Mouse (Mus musculus) hindbrain, embryonic 12.5 days (tissue): ENCODE data around the gene Ltv1. TPM values are rescaled to one million over a fixed set of nuclear protein-coding genes. Genes with fewer than 3 reads are reported as not detected.
"Not testable (repeated sequence)": the region's sequence is repeated elsewhere in the genome, so short reads cannot be mapped to it uniquely, and the experiment has no call there.

Source experiments
- ATAC-seq: fragments of 200-750 bp; cut with Nextera tagmentation; 2 replicates; pipeline ENCODE4 v1.8.0; 2017; ENCODE audit warnings: moderate TSS enrichment; ENCODE audit not compliant: low FRiP score
- H3K27ac ChIP-seq: fragments of 300-500 bp; sonication (generic); 2 replicates; pipeline ENCODE4 v1.5.1; 2016; ENCODE audit warnings: mild to moderate bottlenecking
- H3K27me3 ChIP-seq: fragments of 300-500 bp; sonication (generic); 2 replicates; pipeline ENCODE4 v1.6.1; 2016; ENCODE audit warnings: mild to moderate bottlenecking
- H3K36me3 ChIP-seq: fragments of 300-500 bp; sonication (generic); 2 replicates; pipeline ENCODE4 v1.6.1; 2016; ENCODE audit warnings: mild to moderate bottlenecking
- H3K4me1 ChIP-seq: fragments of 300-500 bp; sonication (generic); 2 replicates; pipeline ENCODE4 v1.6.1; 2016
- H3K4me2 ChIP-seq: fragments of 300-500 bp; sonication (generic); replicated peaks from 2 replicates; pipeline ENCODE4 v1.6.1; 2016; ENCODE audit warnings: mild to moderate bottlenecking
- H3K4me3 ChIP-seq: fragments of 300-500 bp; sonication (generic); 2 replicates; pipeline ENCODE4 v1.5.1; 2016; ENCODE audit warnings: mild to moderate bottlenecking
- H3K9ac ChIP-seq: fragments of 300-500 bp; sonication (generic); 2 replicates; pipeline ENCODE4 v1.6.1; 2016; ENCODE audit warnings: mild to moderate bottlenecking, moderate library complexity
- H3K9me3 ChIP-seq: fragments of 300-500 bp; sonication (generic); replicated peaks from 2 replicates; pipeline ENCODE4 v1.6.1; 2016; ENCODE audit warnings: mild to moderate bottlenecking
- WGBS: fragments of 180-500 bp; shearing (Covaris S2); methylation state at CpG from one replicate; pipeline ENCODE4 v1.1.7; 2016; 5-methylcytosine and 5-hydroxymethylcytosine counted together
- polyA plus RNA-seq: library from polyadenylated mRNA; unstranded; fragments of >200 nt; fragmentation: Nextera tagmentation; extraction: Ambion mirVana; gene quantifications from 2 replicates; pipeline ENCODE4 v1.2.1, GENCODE M21; 2016

Ltv1 gene
- polyA plus RNA-seq, 1 experiment from 2014 or later: 48.0 TPM

GRCm38 (mm10) chr10:13213956-13214355 is 21.0 kb upstream of the Ltv1 start:
- H3K27me3 ChIP-seq: no peaks in the 10 kb centered on the region
- H3K27ac ChIP-seq: no peak overlapping the region
- H3K9me3 ChIP-seq: no peaks in the 10 kb centered on the region
- peaks cover 4% of the 10 kb centered on the region; the same call in 1 of the 2 replicates for H3K4me1 ChIP-seq
- H3K4me2 ChIP-seq: no peak overlapping the region
- no peaks in the 10 kb centered on the region for H3K36me3 ChIP-seq
- no peak overlapping the region for H3K9ac ChIP-seq
- WGBS: 80% methylated on average over 12 of the region's 12 CpGs
- H3K4me3 ChIP-seq: no peak overlapping the region
- ATAC-seq: no peak

- H3K27ac ChIP-seq: no peak overlapping the region
- no peak for ATAC-seq
- no peak overlapping the region for H3K4me3 ChIP-seq
- no peaks in the 10 kb centered on the region for H3K9me3 ChIP-seq
- H3K27me3 ChIP-seq: no peaks in the 10 kb centered on the region
- H3K4me1 ChIP-seq: peaks cover 4% of the 10 kb centered on the region; the same call in 1 of the 2 replicates
- H3K4me2 ChIP-seq: no peak overlapping the region
- 85% methylated on average over 6 of the region's 6 CpGs for WGBS
- H3K36me3 ChIP-seq: no peaks in the 10 kb centered on the region
- H3K9ac ChIP-seq: no peak overlapping the region
Observed at GRCm38 (mm10) chr10:13212829-13213228, 19.9 kb upstream of the Ltv1 start.

- Histone ChIP-seq H3K36me3 (no peaks in the 10 kb centered on the region), H3K4me2 (no peak overlapping the region), H3K9me3 (no peaks in the 10 kb centered on the region), H3K27ac (no peak overlapping the region), H3K27me3 (no peaks in the 10 kb centered on the region), H3K9ac (no peak overlapping the region), H3K4me1 (no peaks in the 10 kb centered on the region), H3K4me3 (no peak overlapping the region)
- 75% methylated on average over 9 of the region's 9 CpGs for WGBS
- ATAC-seq: no peak
Observed at GRCm38 (mm10) chr10:13212326-13212725, 19.4 kb upstream of the Ltv1 start.

- no peak for ATAC-seq
- no peak overlapping the region for H3K4me3 ChIP-seq
- H3K4me2 ChIP-seq: no peak overlapping the region
- H3K9ac ChIP-seq: no peak overlapping the region
- 74% methylated on average over 8 of the region's 8 CpGs for WGBS
- H3K27me3 ChIP-seq: no peaks in the 10 kb centered on the region
- no peaks in the 10 kb centered on the region for H3K36me3 ChIP-seq
- no peak overlapping the region for H3K27ac ChIP-seq
- H3K9me3 ChIP-seq: no peaks in the 10 kb centered on the region
- no peaks in the 10 kb centered on the region for H3K4me1 ChIP-seq
Observed at GRCm38 (mm10) chr10:13209930-13210637, 17.1 kb upstream of the Ltv1 start.

GRCm38 (mm10) chr10:13209506-13209905 is 16.5 kb upstream of the Ltv1 start:
- H3K9me3 ChIP-seq: no peaks in the 10 kb centered on the region
- H3K27me3 ChIP-seq: no peaks in the 10 kb centered on the region
- no peak overlapping the region for H3K4me3 ChIP-seq
- 64% methylated on average over 3 of the region's 3 CpGs for WGBS
- no peak for ATAC-seq
- H3K27ac ChIP-seq: no peak overlapping the region
- no peaks in the 10 kb centered on the region for H3K36me3 ChIP-seq
- H3K4me2 ChIP-seq: no peak overlapping the region
- H3K9ac ChIP-seq: no peak overlapping the region
- H3K4me1 ChIP-seq: no peaks in the 10 kb centered on the region

- Histone ChIP-seq H3K9ac (no peak overlapping the region), H3K27me3 (no peaks in the 10 kb centered on the region), H3K9me3 (no peaks in the 10 kb centered on the region), H3K4me3 (no peak overlapping the region), H3K27ac (no peak overlapping the region), H3K36me3 (no peaks in the 10 kb centered on the region), H3K4me1 (no peaks in the 10 kb centered on the region), H3K4me2 (no peak overlapping the region)
- WGBS: 93% methylated on average over 4 of the region's 4 CpGs
- no peak for ATAC-seq
Observed at GRCm38 (mm10) chr10:13209061-13209460, 16.1 kb upstream of the Ltv1 start.

- no peaks in the 10 kb centered on the region for H3K27me3 ChIP-seq
- no peak for ATAC-seq
- H3K4me1 ChIP-seq: no peaks in the 10 kb centered on the region
Observed at GRCm38 (mm10) chr10:13201741-13202293, 8.8 kb upstream of the Ltv1 start.

GRCm38 (mm10) chr10:13200862-13201261 is 7.9 kb upstream of the Ltv1 start:
- 90% methylated on average over 3 of the region's 3 CpGs for WGBS
- Histone ChIP-seq H3K4me1 (no peaks in the 10 kb centered on the region), H3K36me3 (no peaks in the 10 kb centered on the region), H3K4me2 (no peak overlapping the region), H3K9ac (no peak overlapping the region), H3K4me3 (no peak overlapping the region), H3K9me3 (no peaks in the 10 kb centered on the region), H3K27ac (no peak overlapping the region), H3K27me3 (no peaks in the 10 kb centered on the region)
- ATAC-seq: no peak

More at GRCm38 (mm10) chr10:13201741-13202293, 8.8 kb upstream of the Ltv1 start:
- H3K4me2 ChIP-seq: no peak overlapping the region
- no peaks in the 10 kb centered on the region for H3K36me3 ChIP-seq
- no peak overlapping the region for H3K4me3 ChIP-seq
- 94% methylated on average over 6 of the region's 6 CpGs for WGBS
- no peak overlapping the region for H3K9ac ChIP-seq
- H3K27ac ChIP-seq: no peak overlapping the region
- H3K9me3 ChIP-seq: no peaks in the 10 kb centered on the region

- Histone ChIP-seq H3K9me3 (no peaks in the 10 kb centered on the region), H3K9ac (no peak overlapping the region), H3K36me3 (no peaks in the 10 kb centered on the region), H3K4me1 (no peaks in the 10 kb centered on the region), H3K4me3 (no peak overlapping the region), H3K27ac (no peak overlapping the region), H3K4me2 (no peak overlapping the region), H3K27me3 (no peaks in the 10 kb centered on the region)
- ATAC-seq: no peak
- WGBS: 97% methylated on average over 1 of the region's 1 CpGs
Observed at GRCm38 (mm10) chr10:13199234-13199633, 6.3 kb upstream of the Ltv1 start.

GRCm38 (mm10) chr10:13196872-13197507 is 4.0 kb upstream of the Ltv1 start:
- Histone ChIP-seq H3K27me3 (no peaks in the 10 kb centered on the region), H3K4me2 (no peak overlapping the region), H3K9me3 (no peaks in the 10 kb centered on the region), H3K36me3 (no peaks in the 10 kb centered on the region), H3K9ac (no peak overlapping the region), H3K4me3 (no peak overlapping the region), H3K4me1 (peaks cover 5% of the 10 kb centered on the region), H3K27ac (no peak overlapping the region)
- ATAC-seq: no peak
- 73% methylated on average over 8 of the region's 8 CpGs for WGBS

- H3K4me3 ChIP-seq: peak overlapping the region; percentile 92; the same call in 1 of the 2 replicates
- H3K9ac ChIP-seq, H3K9me3 ChIP-seq, H3K4me1 ChIP-seq, H3K27ac ChIP-seq, H3K27me3 ChIP-seq: not testable (repeated sequence)
- H3K36me3 ChIP-seq: peaks cover 20% of the 10 kb centered on the region
- 86% methylated on average over 7 of the region's 7 CpGs for WGBS
- ATAC-seq: peak; percentile 36
- peak overlapping the region; percentile 63 for H3K4me2 ChIP-seq
Observed at GRCm38 (mm10) chr10:13193496-13193895, 528 bp upstream of the Ltv1 start.

- no peak overlapping the region for H3K4me3 ChIP-seq
- no peak overlapping the region for H3K4me2 ChIP-seq
- peaks cover 7% of the 10 kb centered on the region for H3K4me1 ChIP-seq
- peaks cover 53% of the 10 kb centered on the region for H3K36me3 ChIP-seq
- no peaks in the 10 kb centered on the region for H3K9me3 ChIP-seq
- no peak overlapping the region for H3K27ac ChIP-seq
- no peak for ATAC-seq
- H3K9ac ChIP-seq: no peak overlapping the region
- H3K27me3 ChIP-seq: no peaks in the 10 kb centered on the region
- WGBS: 94% methylated on average over 5 of the region's 5 CpGs
Observed at GRCm38 (mm10) chr10:13189881-13190280, 3.1 kb downstream of the Ltv1 start.
